Mouse (Mus musculus): ENCODE data around the gene Myd88.

Gene Myd88

DNA sequence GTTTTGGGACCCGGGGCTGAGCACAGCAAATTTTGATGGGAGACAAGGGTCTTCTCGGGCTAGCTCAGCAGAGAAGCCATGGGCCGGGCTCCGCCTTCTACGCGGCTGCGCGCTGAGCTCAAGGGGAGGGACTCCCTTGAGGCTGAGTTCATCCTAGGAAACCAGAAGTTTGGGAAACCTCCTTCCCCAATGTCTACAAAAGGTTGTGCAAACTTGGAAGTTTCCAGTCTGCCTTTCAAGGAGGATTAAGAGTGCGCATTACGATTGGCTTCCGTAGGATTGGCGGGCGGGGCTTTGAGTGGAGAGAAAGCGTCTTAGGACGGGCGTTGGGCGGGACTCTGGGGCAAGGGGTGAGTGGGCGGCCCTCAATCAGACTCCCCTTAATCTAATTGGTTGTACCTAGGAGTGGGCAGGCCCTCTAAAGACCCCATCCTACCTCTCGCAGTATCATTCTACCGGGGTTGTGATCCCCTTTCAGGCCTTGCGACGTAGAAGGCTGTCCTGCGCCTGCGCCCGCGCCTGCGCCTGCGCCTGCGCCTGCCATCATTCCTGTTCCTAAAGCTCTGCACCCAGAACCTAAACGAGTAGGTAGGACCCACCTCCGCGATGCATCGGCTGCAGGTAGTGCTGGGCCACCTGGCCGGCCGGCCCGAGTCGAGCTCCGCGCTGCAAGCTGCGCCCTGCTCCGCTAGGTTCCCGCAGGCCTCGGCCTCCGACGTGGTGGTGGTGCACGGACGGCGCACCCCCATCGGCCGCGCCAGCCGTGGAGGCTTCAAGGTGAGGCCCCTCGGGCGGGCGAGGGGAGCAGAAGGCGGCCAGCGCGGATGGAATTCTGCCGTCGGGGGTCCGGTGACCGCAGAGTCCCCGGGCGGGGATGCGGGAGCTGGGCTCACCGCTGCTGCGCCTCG lies at the start of gene Myd88:
Myd88 (minus strand) TSS at position 503 of the 908 bp plus-strand sequence.
- ChIA-PET POLR2A (interaction anchor here (0.5 to 4.2 kb wide), 54 partner anchors 9 to 248 kb away, joined by 3 to 158 read pairs (median 4); partner anchors contain the start of genes Oxsr1 (in 4 of the 4), Acvr2b (in 3 of the 4), Dlec1 (in 2 of the 4) and Acaa1b (in 1 of the 4)), CTCF (interaction anchor here (0.6 to 4.6 kb wide), 17 partner anchors 10 to 427 kb away, joined by 3 to 24 read pairs (median 4); partner anchors contain the start of genes Acvr2b (in 1 of the 4) and Oxsr1 (in 1 of the 4))

DNA sequence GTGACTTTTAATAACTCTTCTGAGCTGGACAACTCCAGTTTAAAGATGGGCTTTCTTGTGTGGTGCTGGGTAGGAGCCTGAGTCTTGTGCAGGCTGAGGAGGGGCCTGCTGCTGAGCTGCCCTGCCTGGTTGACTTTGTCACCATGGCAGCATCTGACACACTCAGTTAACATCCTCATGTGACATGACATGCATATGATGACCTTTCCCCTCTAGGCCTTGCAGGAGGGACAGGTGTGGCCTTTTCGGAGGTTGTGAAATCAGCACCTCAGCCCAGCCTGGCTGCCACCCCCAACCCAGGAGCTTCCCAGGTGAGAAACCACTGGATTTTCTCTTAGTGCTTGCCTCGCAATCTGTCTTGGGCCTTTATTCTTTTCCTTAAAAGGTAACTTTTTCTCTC lies 49.0 kb upstream of the Myd88 start:
- ChIA-PET POLR2A (interaction anchor here in 2 of 4 experiments (1.3 to 2.2 kb wide), 3 partner anchors 12 to 50 kb away, joined by 4 to 8 read pairs (median 4); partner anchors contain the start of genes Myd88 (in 2 of the 2) and Acvr2b (in 1 of the 2)), CTCF (interaction anchor here in 2 of 4 experiments (0.6 to 0.9 kb wide), 2 partner anchors 12 to 1024 kb away, joined by 3 to 4 read pairs; no protein-coding TSS in a partner anchor)

DNA sequence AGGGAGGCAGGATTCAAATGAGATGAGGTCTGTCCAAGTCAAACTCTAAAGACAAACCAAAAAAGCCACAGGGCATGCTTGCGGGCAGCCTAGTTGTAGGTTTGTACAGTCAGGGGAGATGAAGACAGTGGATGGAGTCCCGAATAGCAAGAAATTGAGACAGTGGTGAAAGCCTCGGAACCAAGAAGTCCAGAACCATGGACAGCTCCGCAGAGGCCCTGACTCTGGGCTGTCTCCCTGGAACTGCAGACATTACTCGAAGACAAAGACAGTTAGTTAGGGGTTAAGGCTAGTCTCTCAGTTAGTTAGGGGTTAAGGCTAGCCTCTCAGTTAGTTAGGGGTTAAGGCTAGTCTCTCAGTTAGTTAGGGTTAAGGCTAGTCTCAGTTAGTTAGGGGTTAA lies 47.7 kb upstream of the Myd88 start:
- ChIA-PET CTCF (interaction anchor here in 3 of 4 experiments (0.7 to 2.0 kb wide), 4 partner anchors 12 to 814 kb away, joined by 3 to 7 read pairs (median 5); partner anchors contain the start of gene Acvr2b (in 1 of the 3)), POLR2A (interaction anchor here in 3 of 4 experiments (1.1 to 2.2 kb wide), 7 partner anchors 10 to 48 kb away, joined by 3 to 8 read pairs (median 4); partner anchors contain the start of genes Acvr2b (in 2 of the 3) and Myd88 (in 2 of the 3))

DNA sequence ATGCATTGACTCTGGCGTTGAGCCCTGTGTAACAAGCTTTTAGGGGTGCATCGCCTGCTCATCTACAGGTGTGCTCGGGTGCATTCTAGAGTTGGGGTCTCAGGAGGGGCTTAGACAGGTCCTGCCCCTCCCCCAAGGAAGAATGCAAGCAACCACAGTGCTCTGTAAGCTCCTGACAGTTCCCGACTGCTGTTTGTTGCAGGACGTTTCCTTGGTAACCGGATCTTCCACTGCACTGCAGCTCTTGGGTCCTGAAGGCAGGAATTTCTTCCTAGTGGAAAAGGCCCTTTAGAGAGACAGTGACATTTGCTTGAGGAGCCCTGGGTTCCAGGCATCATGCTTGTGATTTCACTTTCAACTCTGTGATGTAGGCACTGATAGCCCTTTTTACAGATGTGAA lies 41.4 kb upstream of the Myd88 start:
- ChIA-PET CTCF (interaction anchor here in 3 of 4 experiments (0.5 to 1.3 kb wide), 5 partner anchors 19 to 523 kb away, joined by 3 to 10 read pairs (median 3); partner anchors contain the start of gene Acvr2b (in 2 of the 3)), POLR2A (interaction anchor here in 2 of 4 experiments (0.7 to 1.7 kb wide), 4 partner anchors 10 to 42 kb away, joined by 3 to 6 read pairs (median 3); no protein-coding TSS in a partner anchor)

DNA sequence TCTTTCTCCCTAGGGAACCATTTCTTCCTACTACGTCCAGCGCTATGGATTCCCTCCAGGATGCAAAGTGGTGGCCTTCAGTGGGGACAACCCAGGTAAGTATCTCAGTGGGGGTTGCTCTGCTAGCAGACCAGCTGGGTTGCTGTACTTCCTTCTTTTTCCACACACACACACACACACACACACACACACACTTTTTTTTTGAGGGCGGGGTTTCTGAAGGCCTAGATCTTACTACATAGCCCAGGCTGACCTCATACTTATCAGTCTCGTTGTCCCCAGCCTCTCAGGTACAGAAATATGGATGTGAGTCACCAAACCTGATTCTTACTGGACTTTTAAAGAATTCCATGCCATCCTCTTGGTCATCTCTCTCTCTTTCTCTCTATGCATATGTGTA lies 37.0 kb upstream of the Myd88 start:
- CTCF ChIA-PET = interaction anchor here in 1 of 4 experiments (0.9 kb wide), 1 partner anchor 12 kb away, joined by 3 read pairs; no protein-coding TSS in a partner anchor
- POLR2A ChIA-PET = interaction anchor here in 1 of 4 experiments (1.1 to 2.3 kb wide), 5 partner anchors 10 to 38 kb away, joined by 3 to 6 read pairs (median 4); partner anchors contain the start of gene Myd88

DNA sequence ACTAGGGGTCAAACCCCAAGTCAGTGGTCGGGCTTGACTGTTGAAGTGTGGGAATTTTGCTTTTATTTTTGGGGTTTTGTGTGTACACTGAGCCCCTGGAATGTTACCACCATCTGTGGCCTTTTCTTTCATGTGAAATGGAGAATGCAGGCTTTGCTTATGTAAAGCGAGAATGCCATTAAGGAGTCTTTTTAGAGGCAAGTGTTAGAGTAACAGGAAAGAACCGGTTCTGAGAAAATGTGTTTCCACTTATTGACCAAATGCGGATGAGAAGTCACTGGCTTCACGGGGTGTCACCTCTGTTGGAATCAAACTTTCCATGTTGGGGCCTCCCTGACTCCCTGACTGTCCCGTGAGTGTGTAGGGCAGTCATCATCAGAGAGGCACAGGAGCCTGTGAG lies 34.3 kb upstream of the Myd88 start:
- ChIA-PET CTCF (no interaction called here), POLR2A (interaction anchor here in 3 of 4 experiments (0.6 to 2.0 kb wide), 6 partner anchors 17 to 821 kb away, joined by 3 to 7 read pairs (median 3); partner anchors contain the start of gene Acvr2b (in 1 of the 3))

DNA sequence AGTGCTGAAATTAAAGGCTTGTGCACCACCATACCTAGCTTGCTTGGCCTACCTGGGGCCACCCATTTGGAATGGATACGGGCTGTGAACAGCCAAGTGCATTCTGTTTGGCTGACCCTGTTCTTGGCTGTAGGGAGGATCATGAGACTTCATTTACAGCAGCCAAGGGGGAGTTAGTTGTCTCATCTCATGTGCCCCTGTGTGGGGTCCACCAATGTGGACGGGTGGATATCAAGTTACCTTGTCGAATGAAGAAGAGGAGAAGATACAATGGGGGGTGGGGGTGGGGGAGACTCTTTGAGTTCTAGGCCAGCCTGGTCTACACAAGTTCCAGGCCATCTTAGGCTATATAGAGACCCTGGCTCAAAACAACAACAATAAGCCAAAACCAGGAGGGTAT lies 33.8 kb upstream of the Myd88 start:
- ChIA-PET POLR2A (interaction anchor here (0.6 to 2.0 kb wide), 10 partner anchors 12 to 821 kb away, joined by 3 to 7 read pairs (median 3); partner anchors contain the start of gene Acvr2b (in 1 of the 4)), CTCF (no interaction called here)

DNA sequence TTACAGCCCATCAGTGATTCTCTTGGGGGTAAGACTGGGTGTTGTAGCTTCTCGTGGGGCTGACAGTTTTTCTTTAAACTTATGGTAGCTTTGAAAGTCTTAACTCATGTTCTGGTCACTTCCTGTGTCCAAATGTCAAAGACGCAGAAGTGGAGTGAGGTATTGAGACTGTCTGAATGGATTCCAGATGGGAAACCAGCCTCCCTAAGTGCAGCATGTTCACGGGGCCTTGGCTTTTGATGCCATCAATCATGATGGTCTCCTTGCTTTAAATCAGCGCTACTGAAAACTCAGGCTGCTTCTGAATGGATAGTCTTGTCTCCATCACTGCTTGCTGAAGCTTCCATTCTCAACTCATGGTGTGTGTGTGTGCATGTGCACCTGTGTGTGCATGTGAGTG lies 30.0 kb upstream of the Myd88 start:
- ChIA-PET CTCF (interaction anchor here in 1 of 4 experiments (0.9 kb wide), 1 partner anchor 187 kb away, joined by 3 read pairs; no protein-coding TSS in a partner anchor), POLR2A (interaction anchor here in 1 of 4 experiments (0.5 to 1.2 kb wide), 2 partner anchors 11 to 295 kb away, joined by 3 read pairs; no protein-coding TSS in a partner anchor)

DNA sequence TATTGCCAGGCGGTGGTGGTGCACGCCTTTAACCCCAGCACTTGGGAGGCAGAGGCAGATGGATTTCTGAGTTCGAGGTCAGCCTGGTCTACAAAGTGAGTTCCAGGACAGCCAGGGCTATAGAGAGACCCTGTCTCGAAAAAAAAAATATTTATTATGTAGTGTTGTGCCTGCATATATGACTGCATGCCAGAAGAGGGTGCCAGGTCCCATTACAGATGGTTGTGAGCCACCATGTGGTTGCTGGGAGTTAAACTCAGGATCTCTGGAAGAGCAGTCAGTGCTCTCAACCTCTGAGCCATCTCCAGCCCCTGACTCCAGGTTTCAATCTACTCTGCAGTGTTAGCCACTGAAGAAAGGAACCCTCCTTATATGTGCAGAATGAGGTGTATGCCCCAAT lies 29.6 kb upstream of the Myd88 start:
- POLR2A ChIA-PET = interaction anchor here in 1 of 4 experiments (0.5 kb wide), 1 partner anchor 12 kb away, joined by 3 read pairs; no protein-coding TSS in a partner anchor
- CTCF ChIA-PET = interaction anchor here in 1 of 4 experiments (0.9 kb wide), 1 partner anchor 187 kb away, joined by 3 read pairs; no protein-coding TSS in a partner anchor

DNA sequence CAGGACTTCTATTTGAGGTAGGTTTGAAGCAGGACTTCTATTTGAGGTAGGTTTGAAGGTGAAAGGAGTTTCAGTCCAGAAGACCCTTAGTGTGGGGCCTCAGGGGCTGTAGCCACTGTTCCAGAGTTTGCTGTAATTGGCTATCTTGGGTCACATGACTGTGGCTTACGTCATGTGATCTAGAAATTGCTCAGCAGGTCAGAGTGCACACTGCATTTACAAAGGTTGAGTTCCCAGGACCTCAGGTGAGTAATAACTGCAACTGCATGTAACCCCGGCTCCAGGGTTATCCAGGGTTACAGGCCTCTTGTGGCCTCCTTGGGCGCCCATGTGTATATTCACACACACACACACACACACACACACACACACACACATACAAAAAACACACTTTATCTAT lies 27.2 kb upstream of the Myd88 start:
- ChIA-PET POLR2A (interaction anchor here in 1 of 4 experiments (1.1 kb wide), 2 partner anchors 10 to 16 kb away, joined by 3 to 4 read pairs; no protein-coding TSS in a partner anchor), CTCF (interaction anchor here in 1 of 4 experiments (0.7 kb wide), 1 partner anchor 35 kb away, joined by 3 read pairs; no protein-coding TSS in a partner anchor)

DNA sequence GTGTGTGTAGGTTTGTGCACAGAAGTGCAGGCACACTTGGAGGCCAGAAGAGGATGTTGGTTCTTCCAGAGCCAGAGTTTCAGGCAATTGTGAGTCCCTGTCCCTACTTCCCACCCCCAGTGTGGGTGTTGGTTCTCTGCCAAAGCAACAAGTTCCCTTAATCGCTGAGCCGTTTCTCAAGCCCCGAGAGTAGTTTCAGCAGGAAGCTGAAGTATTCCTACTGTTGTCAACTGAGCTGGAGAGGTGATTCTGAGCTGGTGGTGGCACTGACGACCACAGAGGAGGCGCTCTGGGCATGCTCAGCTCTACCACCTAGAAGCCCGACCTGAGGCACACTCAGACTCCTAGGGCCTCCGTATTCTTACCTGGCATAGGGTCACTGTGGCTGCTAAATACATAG lies 24.1 kb upstream of the Myd88 start, which contains the start of gene Slc22a14:
Slc22a14 (minus strand) TSS at position 270 of the 400 bp plus-strand sequence.
- POLR2A ChIA-PET = interaction anchor here in 1 of 4 experiments (1.6 kb wide), 1 partner anchor 129 kb away, joined by 3 read pairs; no protein-coding TSS in a partner anchor
- CTCF ChIA-PET = no interaction called here

DNA sequence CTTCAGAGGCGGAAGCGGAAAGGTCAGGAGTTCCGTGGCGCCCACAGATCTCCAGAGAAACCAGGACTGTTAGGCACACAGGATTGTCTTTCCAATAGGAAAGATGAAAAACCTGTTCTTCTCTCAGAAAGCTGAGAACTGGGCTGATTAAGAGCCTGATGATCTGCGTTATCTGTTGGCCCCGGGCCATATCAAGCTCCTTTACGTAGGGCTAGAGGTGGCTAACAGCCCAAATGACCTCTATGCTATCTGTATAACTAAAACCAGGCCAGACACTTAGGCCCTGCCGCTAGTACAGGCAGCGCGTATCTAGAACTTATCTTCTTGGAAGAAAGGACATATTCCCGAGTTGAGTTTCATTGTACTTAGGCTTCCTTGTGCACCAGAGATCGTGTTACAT lies 22.0 kb upstream of the Myd88 start:
- CTCF ChIA-PET = interaction anchor here in 2 of 4 experiments (1.6 to 2.2 kb wide), 2 partner anchors 11 kb away, joined by 5 to 16 read pairs; no protein-coding TSS in a partner anchor
- POLR2A ChIA-PET = interaction anchor here in 3 of 4 experiments (0.6 to 2.2 kb wide), 10 partner anchors 9 to 147 kb away, joined by 3 to 9 read pairs (median 4); partner anchors contain the start of genes Exog (in 1 of the 3), Myd88 (in 1 of the 3) and Oxsr1 (in 1 of the 3)

DNA sequence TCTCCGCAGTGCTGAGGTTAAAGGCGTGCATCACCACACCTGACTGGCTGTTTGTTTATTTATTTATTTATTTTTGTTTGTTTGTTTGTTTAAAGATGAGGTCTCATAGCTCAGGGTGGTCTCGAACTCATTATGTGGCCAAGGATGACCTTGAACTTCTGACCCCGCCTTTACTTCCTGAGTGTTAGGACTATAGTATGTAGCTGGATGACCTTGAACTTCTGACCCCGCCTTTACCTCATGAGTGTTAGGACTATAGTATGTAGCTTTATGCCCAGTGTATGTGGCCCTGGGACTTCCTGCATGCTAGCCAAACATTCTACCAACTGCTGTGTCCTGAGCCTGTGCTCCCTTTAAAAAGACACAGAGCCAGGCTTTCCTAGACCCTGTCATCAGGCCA lies 20.2 kb upstream of the Myd88 start:
- ChIA-PET CTCF (interaction anchor here (0.6 to 2.2 kb wide), 5 partner anchors 8 to 58 kb away, joined by 3 to 16 read pairs (median 3); no protein-coding TSS in a partner anchor), POLR2A (interaction anchor here in 3 of 4 experiments (1.1 to 2.2 kb wide), 8 partner anchors 11 to 44 kb away, joined by 3 to 9 read pairs (median 5); partner anchors contain the start of gene Oxsr1 (in 2 of the 3))

DNA sequence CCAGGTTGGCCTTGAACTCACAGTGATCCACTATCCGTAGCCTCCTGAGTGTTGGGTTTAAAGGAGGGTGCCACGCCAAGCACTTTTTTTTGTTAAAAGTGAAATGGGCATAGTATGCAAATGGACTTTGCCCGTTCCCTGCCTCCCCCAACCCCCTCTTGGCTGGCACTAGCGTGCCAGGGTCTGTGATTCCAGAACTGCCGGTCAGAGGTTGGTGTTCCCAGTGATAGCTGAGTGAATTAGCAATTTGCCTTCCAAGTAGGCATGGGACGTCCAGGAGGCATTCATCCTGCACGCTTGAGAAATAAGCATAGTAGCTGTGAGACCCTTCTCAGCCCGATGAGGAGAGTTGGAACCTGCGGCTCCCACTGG lies 16.8 kb upstream of the Myd88 start:
- CTCF ChIA-PET = interaction anchor here in 2 of 4 experiments (0.6 to 0.7 kb wide), 3 partner anchors 30 to 142 kb away, joined by 3 to 4 read pairs (median 4); no protein-coding TSS in a partner anchor
- POLR2A ChIA-PET = interaction anchor here (0.7 to 1.7 kb wide), 16 partner anchors 9 to 344 kb away, joined by 3 to 9 read pairs (median 3); partner anchors contain the start of genes Myd88 (in 2 of the 4), Acvr2b (in 1 of the 4) and Exog (in 1 of the 4)

DNA sequence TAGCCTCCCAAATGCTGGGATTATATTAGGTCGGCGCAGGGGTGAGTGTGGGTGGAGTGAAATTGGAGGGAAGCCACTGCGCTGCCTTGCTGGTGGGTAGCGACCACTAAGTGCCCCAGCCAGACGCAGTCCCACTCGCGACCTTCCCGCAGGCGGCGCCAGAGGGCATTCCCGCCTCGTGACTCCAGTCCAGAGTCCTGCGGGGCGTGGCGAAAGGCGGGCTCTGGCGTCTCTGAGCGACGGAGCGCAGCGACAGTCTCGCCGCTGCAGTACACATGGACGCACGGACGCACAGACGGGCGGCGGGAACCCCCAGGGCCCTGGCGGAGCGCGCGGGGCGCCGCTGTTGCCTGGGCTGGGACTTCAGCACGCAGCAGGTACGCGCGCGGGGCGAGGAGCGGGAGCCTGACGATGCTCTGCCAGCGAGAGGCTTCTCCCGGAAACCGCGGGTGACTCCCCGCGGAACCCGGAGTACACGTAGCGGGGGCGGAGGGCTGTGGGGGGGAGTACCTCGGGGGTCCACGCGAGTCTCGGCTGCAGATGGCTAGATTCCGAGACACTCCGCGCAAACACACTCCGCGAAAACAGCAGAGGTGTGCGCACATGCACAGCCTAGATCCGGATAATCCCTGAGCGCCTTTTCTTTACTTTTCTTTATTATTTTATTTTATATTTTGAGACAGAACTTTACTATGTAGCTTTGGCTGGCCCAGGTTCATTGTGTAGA lies 16.3 kb upstream of the Myd88 start, which contains the start of gene Xylb:
Xylb (plus strand) TSS at position 51 of the 727 bp plus-strand sequence.
- CTCF ChIA-PET = interaction anchor here in 2 of 4 experiments (0.6 to 0.7 kb wide), 2 partner anchors 31 to 141 kb away, joined by 3 to 4 read pairs; no protein-coding TSS in a partner anchor
- POLR2A ChIA-PET = interaction anchor here (0.7 to 2.2 kb wide), 15 partner anchors 10 to 343 kb away, joined by 3 to 21 read pairs (median 3); partner anchors contain the start of genes Acaa1a (in 2 of the 4), Myd88 (in 2 of the 4), Exog (in 1 of the 4) and Oxsr1 (in 1 of the 4)

DNA sequence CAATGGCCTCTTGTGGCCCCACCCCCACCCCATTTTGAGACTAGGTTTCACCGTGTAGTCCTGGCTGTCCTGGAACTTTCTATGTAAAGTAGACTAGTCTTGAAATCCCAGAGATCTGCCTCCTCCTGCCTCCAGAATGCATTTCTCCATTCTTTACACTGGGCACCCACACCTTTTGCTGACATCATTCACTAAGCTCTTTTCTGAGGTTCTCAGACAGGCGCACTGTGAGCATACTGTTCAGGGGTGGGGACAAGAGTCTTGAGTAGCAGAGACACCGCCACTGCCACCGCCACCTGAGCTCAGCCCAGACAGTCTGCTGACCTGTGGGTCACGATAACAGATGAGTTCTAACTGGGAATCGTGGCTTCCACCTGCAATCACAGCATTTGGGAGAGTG lies 14.7 kb upstream of the Myd88 start:
- ChIA-PET CTCF (interaction anchor here in 3 of 4 experiments (0.6 to 1.4 kb wide), 8 partner anchors 10 to 647 kb away, joined by 3 to 6 read pairs (median 3); partner anchors contain the start of gene Acvr2b (in 1 of the 3)), POLR2A (interaction anchor here in 3 of 4 experiments (0.6 to 2.2 kb wide), 15 partner anchors 10 to 89 kb away, joined by 3 to 21 read pairs (median 5); partner anchors contain the start of genes Acaa1a (in 2 of the 3), Acvr2b (in 2 of the 3), Myd88 (in 2 of the 3) and Exog (in 1 of the 3))

Measured in embryonic stem cell, embryonic (primary cell).